Mouse (Mus musculus) liver, postnatal 0 days (tissue): ENCODE results near the gene Nop56.

Experiments
- CTCF ChIP-seq: sonication (generic); IDR thresholded peaks from 2 replicates; pipeline ENCODE4 v1.5.1; 2016; ENCODE audit warnings: antibody characterized with exemption, low read depth
- EP300 ChIP-seq: IDR thresholded peaks from 2 replicates; pipeline ENCODE4 v1.6.1; 2016; ENCODE audit warnings: antibody characterized with exemption, low read depth, mild to moderate bottlenecking

DNA sequence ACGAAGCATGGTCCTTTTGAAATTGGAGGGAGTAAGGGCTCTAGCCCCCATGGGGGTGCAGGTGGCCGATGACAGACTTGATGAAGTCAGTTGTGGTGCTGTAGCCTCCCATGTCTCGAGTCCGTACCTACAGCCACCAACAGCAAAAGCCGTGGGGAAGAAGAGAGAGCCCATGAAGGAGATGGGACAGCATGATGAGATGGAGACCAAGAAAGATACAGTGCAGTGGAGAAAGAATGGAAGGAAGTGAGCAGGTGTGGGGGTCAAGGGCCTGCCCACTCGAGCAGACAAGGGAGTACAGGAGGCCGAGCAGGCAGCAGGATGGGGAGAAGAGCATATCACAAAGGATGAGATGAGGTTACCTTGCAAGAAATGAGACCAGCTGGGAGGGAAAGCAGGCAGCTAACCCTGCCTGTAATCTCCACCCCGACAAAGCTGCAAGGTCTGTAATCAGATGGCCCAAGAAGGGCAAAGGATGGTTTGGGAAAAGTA is 5.4 kb downstream of the Nop56 start:
- TF ChIP-seq CTCF (no peak), EP300 (no peak)
